In the genomic region with DNA sequence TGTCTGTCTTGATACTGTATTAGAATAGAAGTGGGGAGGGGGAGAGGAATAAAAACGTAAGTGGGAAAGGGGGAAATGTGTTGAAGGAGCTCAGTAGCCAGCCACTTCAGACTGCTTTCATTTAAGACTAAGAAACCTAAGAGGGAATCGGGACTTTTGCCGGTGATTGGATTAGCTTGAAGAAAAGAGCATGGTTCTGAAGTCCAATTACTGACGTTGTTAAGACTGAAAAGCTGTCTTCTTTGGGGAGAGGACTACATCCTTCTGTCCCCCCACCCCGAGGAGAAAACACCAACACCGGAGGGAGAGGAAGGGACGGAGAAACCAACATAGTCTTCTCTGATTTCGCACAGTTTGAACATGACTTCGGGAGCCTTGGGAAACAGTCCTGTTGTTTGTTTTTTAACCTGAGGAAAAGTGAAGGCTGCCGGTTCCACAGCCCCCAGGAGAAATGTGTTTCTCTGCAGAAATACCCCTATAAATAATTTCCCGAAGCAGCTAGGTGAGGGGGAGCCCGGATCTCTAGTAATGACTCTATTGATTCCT, we compare ENCODE assay signal across 8 mouse cellular contexts. TPM values are rescaled to one million over a fixed set of nuclear protein-coding genes. Genes with fewer than 3 reads are reported as not detected.
DNase-seq lines count a peak whose midpoint lies in the region; ATAC-seq and TF ChIP-seq lines count a peak whose summit lies in the region.

No protein-coding gene starts in this region.

- WGBS in kidney, adult 2 months, result under 1% methylated on average over 12 of the region's 12 CpGs
- WGBS in forebrain, embryonic 13.5 days, result 0% methylated on average over 12 of the region's 12 CpGs
- under 1% methylated on average over 12 of the region's 12 CpGs for WGBS in limb, embryonic 10.5 days
- under 1% methylated on average over 12 of the region's 12 CpGs for WGBS in neural tube, embryonic 15.5 days

- H3K4me1 ChIP-seq in kidney, adult 2 months (ENCODE audit: control insufficient read depth, insufficient read depth, low read length), result peaks cover 16% of the 10 kb centered on the region
- peaks cover 45% of the 10 kb centered on the region for H3K4me1 ChIP-seq in forebrain, embryonic 13.5 days
- peaks cover 53% of the 10 kb centered on the region for H3K4me1 ChIP-seq in limb, embryonic 10.5 days
- peaks cover 50% of the 10 kb centered on the region for H3K4me1 ChIP-seq in neural tube, embryonic 15.5 days

- H3K9me3 ChIP-seq in forebrain, embryonic 13.5 days (replicated peaks), result no peaks in the 10 kb centered on the region
- no peaks in the 10 kb centered on the region for H3K9me3 ChIP-seq in limb, embryonic 10.5 days (replicated peaks)
- no peaks in the 10 kb centered on the region for H3K9me3 ChIP-seq in neural tube, embryonic 15.5 days (replicated peaks)

- no peak for TF ChIP-seq POLR2A in kidney, adult 2 months (IDR thresholded peaks at IDR 0.05; ENCODE audit: low read depth, low read length)

- peak overlapping the region; percentile 89 for H3K4me2 ChIP-seq in forebrain, embryonic 13.5 days
- peak overlapping the region; percentile 93 for H3K4me2 ChIP-seq in neural tube, embryonic 15.5 days

- peak; percentile 37 for DNase-seq in kidney, adult 2 months
- no peak for DNase-seq in kidney, postnatal 10 days
- DNase-seq in MEL-GATA-1-ER (ENCODE audit: extremely low read depth, low read depth), result peak; percentile 26
- peak; percentile 38 for DNase-seq in limb, embryonic 10.5 days (ENCODE audit: low spot score)
- no peak for DNase-seq in frontal cortex, postnatal 36 days (ENCODE audit: low spot score in 2 of 2)

- H3K27me3 ChIP-seq in kidney, adult 2 months (replicated peaks; ENCODE audit: control insufficient read depth, insufficient read depth, low read length), result no peaks in the 10 kb centered on the region
- H3K27me3 ChIP-seq in forebrain, embryonic 13.5 days, result no peaks in the 10 kb centered on the region
- 0 out of 2 replicates have a peak, but pooled peaks cover 4% of the 10 kb centered on the region for H3K27me3 ChIP-seq in limb, embryonic 10.5 days (ENCODE audit: low read depth, poor library complexity, severe bottlenecking)
- no peaks in the 10 kb centered on the region for H3K27me3 ChIP-seq in neural tube, embryonic 15.5 days (replicated peaks)

- no peak for TF ChIP-seq CTCF in kidney, adult 2 months (conservative IDR thresholded peaks at IDR 0.05; ENCODE audit: insufficient read depth, insufficient read length, low read depth, low read length)

- H3K9ac ChIP-seq in forebrain, embryonic 13.5 days, result peak overlapping the region; percentile 77
- peak overlapping the region; percentile 72 for H3K9ac ChIP-seq in neural tube, embryonic 15.5 days (replicated peaks)

- no peaks in the 10 kb centered on the region for H3K36me3 ChIP-seq in kidney, adult 2 months (ENCODE audit: control insufficient read depth, insufficient read depth, low read length)
- H3K36me3 ChIP-seq in forebrain, embryonic 13.5 days (ENCODE audit: poor library complexity, severe bottlenecking), result no peaks in the 10 kb centered on the region
- no peaks in the 10 kb centered on the region for H3K36me3 ChIP-seq in limb, embryonic 10.5 days
- H3K36me3 ChIP-seq in neural tube, embryonic 15.5 days, result no peaks in the 10 kb centered on the region

- peak; percentile 1; the same call in 1 of the 2 replicates for ATAC-seq in forebrain, embryonic 13.5 days
- ATAC-seq in neural tube, embryonic 15.5 days (ENCODE audit: low FRiP score), result no peak
- ATAC-seq in erythroid progenitor cell, adult 5-6 weeks (replicated peaks; ENCODE audit: low FRiP score, poor library complexity, severe bottlenecking), result no peak

- H3K27ac ChIP-seq in kidney, adult 2 months (ENCODE audit: insufficient read depth, low read depth, low read length), result peak overlapping the region; percentile 77
- H3K27ac ChIP-seq in forebrain, embryonic 13.5 days, result peak overlapping the region; percentile 79
- H3K27ac ChIP-seq in limb, embryonic 10.5 days, result peak overlapping the region; percentile 89
- H3K27ac ChIP-seq in neural tube, embryonic 15.5 days (replicated peaks), result peak overlapping the region; percentile 82

- H3K4me3 ChIP-seq in kidney, adult 2 months (ENCODE audit: insufficient read depth, low read depth, low read length), result peak overlapping the region; percentile 87
- H3K4me3 ChIP-seq in forebrain, embryonic 13.5 days, result peak overlapping the region; percentile 60
- peak overlapping the region; percentile 65 for H3K4me3 ChIP-seq in limb, embryonic 10.5 days
- H3K4me3 ChIP-seq in neural tube, embryonic 15.5 days (replicated peaks), result peak overlapping the region; percentile 66

RNA-seq across cellular contexts. Expression of a gene that starts 0.6 kb away (rescaled TPM):
- 4.6 and 4.8 TPM in 2 replicates for polyA plus RNA-seq in kidney, adult 2 months (2012; rRNA removed)
- 8.8 and 10.2 TPM in 2 replicates for polyA plus RNA-seq in forebrain, embryonic 13.5 days (2015; fragmentation: Nextera tagmentation; extraction: Ambion mirVana)
- polyA plus RNA-seq in limb, embryonic 10.5 days (2016; fragmentation: Nextera tagmentation; extraction: Ambion mirVana), result 4.5 and 8.0 TPM in 2 replicates
- polyA plus RNA-seq in neural tube, embryonic 15.5 days (2015; fragmentation: Nextera tagmentation; extraction: Ambion mirVana), result 12.0 TPM in 2 replicates
- total RNA-seq in erythroid progenitor cell, adult 5-6 weeks (2015; ENCODE audit: low replicate concordance), result 1.1 TPM in 1 of 2 replicates, not detected in the other
- total RNA-seq in erythroid progenitor cell, adult 5-6 weeks (2017; ENCODE audit: low replicate concordance), result 0.45 and 0.90 TPM in 2 replicates

RNA-seq across cellular contexts. Expression of a gene that starts 50.4 kb away (rescaled TPM):
- polyA plus RNA-seq in kidney, adult 2 months (2012; rRNA removed), result 5.8 and 6.7 TPM in 2 replicates
- polyA plus RNA-seq in forebrain, embryonic 13.5 days (2015; fragmentation: Nextera tagmentation; extraction: Ambion mirVana), result 10.6 and 12.1 TPM in 2 replicates
- 3.9 and 4.4 TPM in 2 replicates for polyA plus RNA-seq in limb, embryonic 10.5 days (2016; fragmentation: Nextera tagmentation; extraction: Ambion mirVana)
- polyA plus RNA-seq in neural tube, embryonic 15.5 days (2015; fragmentation: Nextera tagmentation; extraction: Ambion mirVana), result 14.1 and 14.6 TPM in 2 replicates
- 98.7 and 107 TPM in 2 replicates for total RNA-seq in erythroid progenitor cell, adult 5-6 weeks (2015; ENCODE audit: low replicate concordance)
- 107 and 139 TPM in 2 replicates for total RNA-seq in erythroid progenitor cell, adult 5-6 weeks (2017; ENCODE audit: low replicate concordance)

RNA-seq across cellular contexts. Expression of a gene that starts 51.6 kb away (rescaled TPM):
- 0.48 and 0.91 TPM in 2 replicates for polyA plus RNA-seq in kidney, adult 2 months (2012; rRNA removed)
- polyA plus RNA-seq in forebrain, embryonic 13.5 days (2015; fragmentation: Nextera tagmentation; extraction: Ambion mirVana), result 11.7 and 11.8 TPM in 2 replicates
- polyA plus RNA-seq in limb, embryonic 10.5 days (2016; fragmentation: Nextera tagmentation; extraction: Ambion mirVana), result 6.3 and 7.2 TPM in 2 replicates
- 9.6 and 10.2 TPM in 2 replicates for polyA plus RNA-seq in neural tube, embryonic 15.5 days (2015; fragmentation: Nextera tagmentation; extraction: Ambion mirVana)
- total RNA-seq in erythroid progenitor cell, adult 5-6 weeks (2015; ENCODE audit: low replicate concordance), result 7.1 and 10.5 TPM in 2 replicates
- 7.2 and 12.7 TPM in 2 replicates for total RNA-seq in erythroid progenitor cell, adult 5-6 weeks (2017; ENCODE audit: low replicate concordance)

Comparison
In these comparisons a context has a peak if more than half of its experiments do, and no peak if none do; other contexts are left out.
1. DNase-seq: peak in kidney, adult 2 months (single experiment), MEL-GATA-1-ER (single experiment) and limb, embryonic 10.5 days (single experiment); none in kidney, postnatal 10 days (single experiment) and frontal cortex, postnatal 36 days (0 of 2).
2. Peak in every context shown above with its lines, with median percentiles within 50 percentile points of each other: H3K27ac ChIP-seq and H3K4me3 ChIP-seq.